Mouse (Mus musculus) forebrain, embryonic 11.5 days (tissue): ENCODE data around the gene Vangl1. TPM values are rescaled to one million over a fixed set of nuclear protein-coding genes. Genes with fewer than 3 reads are reported as not detected.

Experiments used
- ATAC-seq: fragments of 200-750 bp; cut with Nextera tagmentation; replicated peaks from 2 replicates; pipeline ENCODE4 v1.8.0; 2017; ENCODE audit warnings: moderate TSS enrichment; ENCODE audit not compliant: low FRiP score
- DNase-seq: peaks from one replicate; pipeline ENCODE4 v3.0.0-alpha.2; 2017; ENCODE audit warnings: low spot score
- H3K27ac ChIP-seq: fragments of 300-500 bp; sonication (generic); 2 replicates; pipeline ENCODE4 v1.5.1; 2014; ENCODE audit warnings: low read depth, low read length
- H3K27me3 ChIP-seq: fragments of 300-500 bp; sonication (generic); 2 replicates; pipeline ENCODE4 v1.6.1; 2014; ENCODE audit warnings: mild to moderate bottlenecking, low read length, mixed read lengths; ENCODE audit not compliant: control insufficient read depth, insufficient read depth
- H3K36me3 ChIP-seq: fragments of 300-500 bp; sonication (generic); 2 replicates; pipeline ENCODE4 v1.6.1; 2014; ENCODE audit warnings: mild to moderate bottlenecking, low read length, moderate library complexity, mixed read lengths; ENCODE audit not compliant: control insufficient read depth, insufficient read depth
- H3K4me1 ChIP-seq: fragments of 300-500 bp; sonication (generic); replicated peaks from 2 replicates; pipeline ENCODE4 v1.6.1; 2014; ENCODE audit warnings: low read length, mixed read lengths; ENCODE audit not compliant: control insufficient read depth, insufficient read depth
- H3K4me2 ChIP-seq: fragments of 300-500 bp; sonication (generic); 2 replicates; pipeline ENCODE4 v1.6.1; 2014; ENCODE audit warnings: low read depth, mild to moderate bottlenecking, low read length, moderate library complexity, mixed read lengths; ENCODE audit not compliant: severe bottlenecking
- H3K4me3 ChIP-seq: fragments of 300-500 bp; sonication (generic); 2 replicates; pipeline ENCODE4 v1.5.1; 2014; ENCODE audit warnings: low read depth, low read length
- H3K9ac ChIP-seq: fragments of 300-500 bp; sonication (generic); 2 replicates; pipeline ENCODE4 v1.6.1; 2014; ENCODE audit warnings: low read length
- H3K9me3 ChIP-seq: fragments of 300-500 bp; sonication (generic); 2 replicates; pipeline ENCODE4 v1.6.1; 2016; ENCODE audit warnings: low read length, mixed read lengths; ENCODE audit not compliant: control insufficient read depth
- WGBS: fragments of 180-500 bp; shearing (Covaris S2); extraction: QIAGEN DNeasy Blood & Tissue Kit; methylation state at CpG from one replicate; pipeline ENCODE4 v1.1.7; 2014; 5-methylcytosine and 5-hydroxymethylcytosine counted together
- polyA plus RNA-seq: library from polyadenylated mRNA; unstranded; fragments of >200 nt; fragmentation: Nextera tagmentation; extraction: Ambion mirVana; gene quantifications from 2 replicates; pipeline ENCODE4 v1.2.1, GENCODE M21; 2014

The Vangl1 gene
- polyA plus RNA-seq, 1 experiment from 2014 or later: 8.1 TPM

DNA sequence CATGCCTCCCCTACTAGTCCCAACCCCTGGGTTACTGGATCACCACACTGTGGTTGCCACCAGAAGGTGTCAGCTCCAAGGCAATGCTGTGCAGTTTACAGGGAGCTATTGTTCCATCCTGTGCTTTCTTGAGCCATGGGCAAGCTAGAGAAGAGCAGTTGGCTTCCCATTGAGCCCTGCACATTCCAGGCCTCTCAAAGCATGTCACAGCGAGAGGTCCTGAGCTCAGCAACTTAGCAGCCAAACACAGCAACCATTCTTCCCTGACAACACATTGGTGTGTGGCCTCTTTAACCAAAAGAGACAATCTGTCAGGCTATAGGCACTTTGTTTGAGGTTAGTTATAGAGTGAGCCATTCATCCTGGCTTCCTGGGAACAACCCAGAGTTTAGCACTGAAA lies 78.9 kb downstream of the Vangl1 start:
- no peak for DNase-seq
- 29% methylated on average over 1 of the region's 1 CpGs for WGBS
- Histone ChIP-seq H3K36me3 (no peaks in the 10 kb centered on the region), H3K4me2 (no peak overlapping the region), H3K9ac (no peak overlapping the region), H3K27me3 (no peaks in the 10 kb centered on the region), H3K4me3 (no peak overlapping the region), H3K27ac (no peak overlapping the region), H3K4me1 (no peaks in the 10 kb centered on the region), H3K9me3 (no peaks in the 10 kb centered on the region)
- no peak for ATAC-seq

- H3K27ac ChIP-seq: no peak overlapping the region
- H3K9me3 ChIP-seq: no peaks in the 10 kb centered on the region
- H3K4me2 ChIP-seq: no peak overlapping the region
- no peaks in the 10 kb centered on the region for H3K4me1 ChIP-seq
- ATAC-seq (no peak), DNase-seq (no peak)
- H3K27me3 ChIP-seq: no peaks in the 10 kb centered on the region
- 77% methylated on average over 6 of the region's 6 CpGs for WGBS
- H3K36me3 ChIP-seq: no peaks in the 10 kb centered on the region
- H3K4me3 ChIP-seq: no peak overlapping the region
- no peak overlapping the region for H3K9ac ChIP-seq
These were observed 80.8 kb downstream of the Vangl1 start for GRCm38 (mm10) chr3:102123654-102124053.

DNA sequence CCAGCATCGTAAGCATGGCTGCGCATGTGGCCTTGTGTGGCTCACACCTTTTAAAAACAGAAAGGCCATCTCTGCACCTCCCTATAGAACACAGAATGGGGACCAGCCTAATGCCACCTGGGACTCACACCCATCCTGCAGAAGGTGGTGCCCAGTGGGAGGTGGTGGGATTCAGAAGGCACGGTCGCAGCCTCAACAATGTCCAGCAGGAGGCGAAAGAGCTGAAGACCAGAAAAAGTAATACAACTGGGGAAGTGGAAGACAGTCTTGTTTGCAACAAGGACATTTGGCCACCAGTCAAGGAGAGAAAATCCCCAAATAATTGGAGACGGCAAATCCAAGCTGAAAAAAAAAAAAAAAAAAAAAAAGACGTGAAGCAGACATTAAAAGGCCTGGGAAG lies 82.4 kb downstream of the Vangl1 start:
- H3K27me3 ChIP-seq: no peaks in the 10 kb centered on the region
- H3K4me3 ChIP-seq: no peak overlapping the region
- DNase-seq: no peak
- H3K9me3 ChIP-seq: no peaks in the 10 kb centered on the region
- no peak overlapping the region for H3K9ac ChIP-seq
- WGBS: 65% methylated on average over 7 of the region's 7 CpGs
- no peaks in the 10 kb centered on the region for H3K36me3 ChIP-seq
- no peak for ATAC-seq
- H3K27ac ChIP-seq: no peak overlapping the region
- no peaks in the 10 kb centered on the region for H3K4me1 ChIP-seq
- no peak overlapping the region for H3K4me2 ChIP-seq

GRCm38 (mm10) chr3:102120947-102121346 lies 83.5 kb downstream of the Vangl1 start:
- no peak overlapping the region for H3K27ac ChIP-seq
- H3K4me2 ChIP-seq: no peak overlapping the region
- no peaks in the 10 kb centered on the region for H3K36me3 ChIP-seq
- DNase-seq (no peak), ATAC-seq (no peak)
- H3K27me3 ChIP-seq: no peaks in the 10 kb centered on the region
- H3K9me3 ChIP-seq: no peaks in the 10 kb centered on the region
- H3K9ac ChIP-seq: no peak overlapping the region
- no peak overlapping the region for H3K4me3 ChIP-seq
- H3K4me1 ChIP-seq: no peaks in the 10 kb centered on the region

GRCm38 (mm10) chr3:102111979-102112599 lies 92.4 kb downstream of the Vangl1 start:
- Histone ChIP-seq H3K4me1 (peaks cover 4% of the 10 kb centered on the region; the same call in 1 of the 2 replicates), H3K4me2 (no peak overlapping the region), H3K9me3 (no peaks in the 10 kb centered on the region), H3K27me3 (no peaks in the 10 kb centered on the region), H3K36me3 (no peaks in the 10 kb centered on the region), H3K27ac (no peak overlapping the region), H3K9ac (no peak overlapping the region), H3K4me3 (no peak overlapping the region)
- DNase-seq (no peak), ATAC-seq (no peak)
- 75% methylated on average over 7 of the region's 7 CpGs for WGBS

DNA sequence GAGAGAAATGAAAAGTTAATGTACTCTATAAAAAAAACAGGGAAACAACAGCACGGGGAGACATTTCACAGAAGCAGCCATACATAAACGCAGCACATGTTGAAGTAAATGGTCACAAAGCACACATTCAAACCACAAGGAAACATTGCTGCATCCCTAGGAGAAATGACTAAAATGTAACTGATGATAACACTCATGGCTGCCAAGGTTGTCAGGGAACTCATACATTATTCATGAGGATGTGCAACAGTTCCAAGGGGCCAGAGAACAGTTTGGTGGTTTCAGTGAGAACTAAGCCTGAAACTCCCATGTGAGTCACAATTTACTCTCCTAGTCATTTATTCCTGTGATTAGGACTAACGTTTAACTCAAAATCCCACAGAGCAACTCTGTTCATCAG lies 96.3 kb downstream of the Vangl1 start:
- WGBS: 94% methylated on average over 3 of the region's 3 CpGs
- no peak overlapping the region for H3K4me3 ChIP-seq
- no peak overlapping the region for H3K27ac ChIP-seq
- DNase-seq (no peak), ATAC-seq (no peak)
- H3K4me2 ChIP-seq: no peak overlapping the region
- H3K4me1 ChIP-seq: peaks cover 4% of the 10 kb centered on the region; the same call in 1 of the 2 replicates
- H3K9ac ChIP-seq: no peak overlapping the region
- H3K9me3 ChIP-seq: no peaks in the 10 kb centered on the region
- H3K27me3 ChIP-seq: no peaks in the 10 kb centered on the region
- no peaks in the 10 kb centered on the region for H3K36me3 ChIP-seq

DNA sequence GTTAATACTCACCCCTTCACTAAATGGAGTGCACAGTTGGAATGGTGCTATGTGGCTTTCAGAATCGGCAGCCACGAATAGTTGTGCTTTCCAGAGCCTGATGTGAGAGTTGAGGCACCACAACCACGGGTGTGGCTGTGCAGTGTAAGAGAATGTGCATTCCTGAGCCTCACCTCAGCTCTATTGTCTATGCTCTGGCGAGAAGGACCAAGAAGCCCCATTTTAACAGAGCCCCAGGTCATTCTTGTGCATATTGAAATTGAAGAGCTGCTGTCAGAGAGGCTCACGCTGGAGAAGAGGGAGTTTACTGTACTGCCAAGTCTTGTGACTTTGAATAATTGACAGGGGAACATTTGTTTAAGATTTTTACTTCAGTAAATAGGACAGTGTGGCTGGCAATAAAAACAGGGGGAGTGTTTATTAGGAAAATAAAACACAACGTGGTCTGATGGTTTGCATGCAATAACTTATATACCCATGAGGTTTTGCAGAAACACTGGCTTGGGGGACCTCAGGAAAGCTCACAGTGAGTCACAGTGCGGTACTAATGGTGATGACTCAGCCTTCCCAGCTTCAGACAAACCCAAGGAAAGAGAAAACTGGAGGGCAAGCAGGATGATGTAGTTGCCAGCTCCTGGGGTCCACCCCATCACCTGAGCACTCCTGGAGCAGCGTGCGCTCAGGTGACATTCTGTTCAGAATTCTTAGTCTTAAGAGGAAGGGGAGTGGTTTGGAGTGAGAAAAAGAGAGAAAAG lies 100.5 kb downstream of the Vangl1 start:
- H3K27me3 ChIP-seq: no peaks in the 10 kb centered on the region
- no peak overlapping the region for H3K4me2 ChIP-seq
- ATAC-seq (no peak), DNase-seq (no peak)
- H3K4me3 ChIP-seq: no peak overlapping the region
- no peak overlapping the region for H3K9ac ChIP-seq
- 79% methylated on average over 9 of the region's 9 CpGs for WGBS
- H3K36me3 ChIP-seq: no peaks in the 10 kb centered on the region
- no peaks in the 10 kb centered on the region for H3K4me1 ChIP-seq
- H3K9me3 ChIP-seq: no peaks in the 10 kb centered on the region
- H3K27ac ChIP-seq: no peak overlapping the region
